Mouse (Mus musculus) R1 (cell line): Measurements from ENCODE around the gene Gm10644.

Experiments
- DNase-seq: peaks from one replicate; pipeline ENCODE4 v3.0.0-alpha.2; 2018; ENCODE audit warnings: low read depth, low spot score

Gene Gm10644

GRCm38 (mm10) chr8:83897211-83897610, 57.8 kb downstream of the Gm10644 start:
- peak; percentile 83 for DNase-seq

- DNase-seq = no peak
Measured at GRCm38 (mm10) chr8:83896461-83896860, 58.5 kb downstream of the Gm10644 start.

GRCm38 (mm10) chr8:83895894-83896293, 59.1 kb downstream of the Gm10644 start:
- DNase-seq = peak; percentile 86

- DNase-seq = peak; percentile 77
Measured at GRCm38 (mm10) chr8:83893915-83894314, 61.1 kb downstream of the Gm10644 start.

- DNase-seq = no peak
Measured at GRCm38 (mm10) chr8:83892061-83892460, 62.9 kb downstream of the Gm10644 start.

- no peak for DNase-seq
Measured at GRCm38 (mm10) chr8:83888409-83888808, 66.6 kb downstream of the Gm10644 start.
